Mouse (Mus musculus) liver, embryonic 15.5 days (tissue): Measurements from ENCODE around the gene Dct. TPM values are rescaled to one million over a fixed set of nuclear protein-coding genes. Genes with fewer than 3 reads are reported as not detected.

Experiments used
- ATAC-seq: fragments of 200-750 bp; cut with Nextera tagmentation; 2 replicates; pipeline ENCODE4 v1.8.0; 2017; ENCODE audit warnings: moderate number of reproducible peaks, mild to moderate bottlenecking, moderate library complexity; ENCODE audit not compliant: insufficient read depth
- H3K27ac ChIP-seq: fragments of 300-500 bp; sonication (generic); replicated peaks from 2 replicates; pipeline ENCODE4 v1.5.1; 2015; ENCODE audit warnings: mild to moderate bottlenecking, inconsistent platforms
- H3K27me3 ChIP-seq: fragments of 300-500 bp; sonication (generic); 2 replicates; pipeline ENCODE4 v1.6.1; 2015; ENCODE audit warnings: mild to moderate bottlenecking, inconsistent platforms
- H3K36me3 ChIP-seq: fragments of 300-500 bp; sonication (generic); replicated peaks from 2 replicates; pipeline ENCODE4 v1.6.1; 2015; ENCODE audit warnings: moderate library complexity, mild to moderate bottlenecking, inconsistent platforms
- H3K4me1 ChIP-seq: fragments of 300-500 bp; sonication (generic); replicated peaks from 2 replicates; pipeline ENCODE4 v1.6.1; 2015; ENCODE audit warnings: inconsistent platforms
- H3K4me2 ChIP-seq: fragments of 300-500 bp; sonication (generic); 2 replicates; pipeline ENCODE4 v1.6.1; 2015; ENCODE audit warnings: moderate library complexity, mild to moderate bottlenecking, inconsistent platforms
- H3K4me3 ChIP-seq: fragments of 300-500 bp; sonication (generic); replicated peaks from 2 replicates; pipeline ENCODE4 v1.5.1; 2015; ENCODE audit warnings: mild to moderate bottlenecking, inconsistent platforms
- H3K9ac ChIP-seq: fragments of 300-500 bp; sonication (generic); 2 replicates; pipeline ENCODE4 v1.6.1; 2015; ENCODE audit warnings: moderate library complexity, mild to moderate bottlenecking, inconsistent platforms
- H3K9me3 ChIP-seq: fragments of 300-500 bp; sonication (generic); replicated peaks from 2 replicates; pipeline ENCODE4 v1.6.1; 2016; ENCODE audit warnings: inconsistent platforms
- WGBS: fragments of 180-500 bp; shearing (Covaris S2); methylation state at CpG from one replicate; pipeline ENCODE4 v1.1.7; 2015; ENCODE audit warnings: mixed read lengths; ENCODE audit not compliant: insufficient replicate concordance; 5-methylcytosine and 5-hydroxymethylcytosine counted together
- polyA plus RNA-seq: library from polyadenylated mRNA; unstranded; fragments of >200 nt; fragmentation: Nextera tagmentation; extraction: Ambion mirVana; gene quantifications from 2 replicates; pipeline ENCODE4 v1.2.1, GENCODE M21; 2015

Dct gene
- polyA plus RNA-seq = 0.26 and 0.32 TPM in 2 replicates

- Histone ChIP-seq H3K9ac (no peak within 1 kb of the TSS), H3K9me3 (no peaks in the 10 kb centered on the region), H3K27ac (no peak within 1 kb of the TSS), H3K27me3 (peaks cover 7% of the 10 kb centered on the region), H3K4me1 (0 out of 2 replicates have a peak, but pooled peaks cover 2% of the 10 kb centered on the region), H3K4me3 (no peak within 1 kb of the TSS), H3K4me2 (no peak within 1 kb of the TSS), H3K36me3 (no peaks in the 10 kb centered on the region)
- 67% methylated on average over 13 of the region's 13 CpGs for WGBS
- ATAC-seq = no peak
Observed at GRCm38 (mm10) chr14:118051975-118052630, at the start of gene Dct. Dct (minus strand) TSS chr14:118052244.

GRCm38 (mm10) chr14:118101227-118101990, 49.4 kb upstream of the Dct start:
- WGBS = 61% methylated on average over 14 of the region's 14 CpGs
- no peaks in the 10 kb centered on the region for H3K36me3 ChIP-seq
- no peak overlapping the region for H3K9ac ChIP-seq
- no peaks in the 10 kb centered on the region for H3K9me3 ChIP-seq
- H3K4me1 ChIP-seq = no peaks in the 10 kb centered on the region; the same call in 1 of the 2 replicates
- H3K4me3 ChIP-seq = no peak overlapping the region
- H3K27ac ChIP-seq = no peak overlapping the region
- H3K27me3 ChIP-seq = no peaks in the 10 kb centered on the region
- no peak for ATAC-seq
- no peak overlapping the region for H3K4me2 ChIP-seq

- Histone ChIP-seq H3K27me3 (no peaks in the 10 kb centered on the region), H3K4me3 (no peak overlapping the region), H3K36me3 (no peaks in the 10 kb centered on the region), H3K9me3 (no peaks in the 10 kb centered on the region), H3K4me2 (no peak overlapping the region), H3K4me1 (no peaks in the 10 kb centered on the region; the same call in 1 of the 2 replicates), H3K9ac (no peak overlapping the region), H3K27ac (no peak overlapping the region)
- ATAC-seq = no peak
- 35% methylated on average over 2 of the region's 2 CpGs for WGBS
Observed at GRCm38 (mm10) chr14:118098265-118098664, 46.2 kb upstream of the Dct start.

- Histone ChIP-seq H3K27ac (no peak overlapping the region), H3K9me3 (no peaks in the 10 kb centered on the region)
- 2% methylated on average over 18 of the region's 18 CpGs for WGBS
Observed at GRCm38 (mm10) chr14:118089806-118090392, 37.9 kb upstream of the Dct start.

GRCm38 (mm10) chr14:118089215-118089805, 37.3 kb upstream of the Dct start:
- no peaks in the 10 kb centered on the region; the same call in 1 of the 2 replicates for H3K27me3 ChIP-seq
- peak overlapping the region; percentile 61 for H3K27ac ChIP-seq
- peaks cover 17% of the 10 kb centered on the region for H3K4me1 ChIP-seq
- peak overlapping the region; percentile 70 for H3K4me3 ChIP-seq
- ATAC-seq = peak; percentile 77
- no peaks in the 10 kb centered on the region for H3K36me3 ChIP-seq
- no peaks in the 10 kb centered on the region for H3K9me3 ChIP-seq
- peak overlapping the region; percentile 80 for H3K4me2 ChIP-seq
- WGBS = under 1% methylated on average over 44 of the region's 44 CpGs
- peak overlapping the region; percentile 52 for H3K9ac ChIP-seq

More at GRCm38 (mm10) chr14:118089806-118090392, 37.9 kb upstream of the Dct start:
- no peaks in the 10 kb centered on the region for H3K36me3 ChIP-seq
- peak overlapping the region; percentile 52 for H3K9ac ChIP-seq
- no peaks in the 10 kb centered on the region; the same call in 1 of the 2 replicates for H3K27me3 ChIP-seq
- H3K4me1 ChIP-seq = peaks cover 17% of the 10 kb centered on the region
- H3K4me3 ChIP-seq = peak overlapping the region; percentile 70
- ATAC-seq = peak; percentile 46
- peak overlapping the region; percentile 80 for H3K4me2 ChIP-seq

GRCm38 (mm10) chr14:118088437-118089207, 36.6 kb upstream of the Dct start:
- H3K27ac ChIP-seq = peak overlapping the region; percentile 61; the same call in 1 of the 2 replicates
- H3K36me3 ChIP-seq = no peaks in the 10 kb centered on the region
- H3K9ac ChIP-seq = peak overlapping the region; percentile 52
- no peaks in the 10 kb centered on the region; the same call in 1 of the 2 replicates for H3K27me3 ChIP-seq
- no peaks in the 10 kb centered on the region for H3K9me3 ChIP-seq
- H3K4me1 ChIP-seq = peaks cover 17% of the 10 kb centered on the region
- H3K4me3 ChIP-seq = peak overlapping the region; percentile 70
- ATAC-seq = peak; percentile 61
- H3K4me2 ChIP-seq = peak overlapping the region; percentile 80
- 10% methylated on average over 22 of the region's 22 CpGs for WGBS

- Histone ChIP-seq H3K36me3 (no peaks in the 10 kb centered on the region), H3K4me3 (no peak overlapping the region), H3K4me2 (no peak overlapping the region), H3K27me3 (no peaks in the 10 kb centered on the region; the same call in 1 of the 2 replicates), H3K27ac (no peak overlapping the region), H3K9ac (no peak overlapping the region), H3K4me1 (peaks cover 17% of the 10 kb centered on the region), H3K9me3 (no peaks in the 10 kb centered on the region)
- ATAC-seq = no peak
- WGBS = 54% methylated on average over 5 of the region's 5 CpGs
Observed at GRCm38 (mm10) chr14:118086271-118087035, 34.4 kb upstream of the Dct start.

- H3K36me3 ChIP-seq = no peaks in the 10 kb centered on the region
- H3K9ac ChIP-seq = no peak overlapping the region
- WGBS = 70% methylated on average over 6 of the region's 6 CpGs
- no peak overlapping the region for H3K4me3 ChIP-seq
- no peak overlapping the region for H3K4me2 ChIP-seq
- ATAC-seq = no peak
- H3K27ac ChIP-seq = no peak overlapping the region
- H3K4me1 ChIP-seq = peaks cover 7% of the 10 kb centered on the region
- no peaks in the 10 kb centered on the region for H3K9me3 ChIP-seq
- H3K27me3 ChIP-seq = no peaks in the 10 kb centered on the region
Observed at GRCm38 (mm10) chr14:118083851-118084250, 31.8 kb upstream of the Dct start.

- Histone ChIP-seq H3K4me1 (no peaks in the 10 kb centered on the region), H3K36me3 (no peaks in the 10 kb centered on the region), H3K27ac (no peak overlapping the region), H3K9me3 (no peaks in the 10 kb centered on the region), H3K27me3 (no peaks in the 10 kb centered on the region), H3K4me2 (no peak overlapping the region), H3K4me3 (no peak overlapping the region), H3K9ac (no peak overlapping the region)
- WGBS = 66% methylated on average over 11 of the region's 11 CpGs
- ATAC-seq = no peak
Observed at GRCm38 (mm10) chr14:118080606-118081005, 28.6 kb upstream of the Dct start.

- ATAC-seq = no peak
- Histone ChIP-seq H3K4me1 (no peaks in the 10 kb centered on the region), H3K36me3 (no peaks in the 10 kb centered on the region), H3K27me3 (no peaks in the 10 kb centered on the region), H3K4me3 (no peak overlapping the region), H3K9ac (no peak overlapping the region), H3K4me2 (no peak overlapping the region), H3K27ac (no peak overlapping the region), H3K9me3 (no peaks in the 10 kb centered on the region)
- WGBS = 24% methylated on average over 12 of the region's 12 CpGs
Observed at GRCm38 (mm10) chr14:118070100-118070499, 18.1 kb upstream of the Dct start.
